Mouse (Mus musculus) cerebellum, adult 2 months (tissue): ENCODE measurements around the gene Zbtb24.

Experiments
- CTCF ChIP-seq: fragments of 200-500 bp; IDR thresholded peaks from 2 replicates; pipeline ENCODE4 v1.5.1; 2011; ENCODE audit warnings: low read depth, mild to moderate bottlenecking, control low read depth, low read length, moderate library complexity, borderline replicate concordance; ENCODE audit not compliant: insufficient read depth
- POLR2A ChIP-seq: fragments of 200-500 bp; IDR thresholded peaks from 2 replicates; pipeline ENCODE4 v1.6.1; 2011; ENCODE audit warnings: low read length, control low read depth, borderline replicate concordance; ENCODE audit not compliant: insufficient read depth

DNA sequence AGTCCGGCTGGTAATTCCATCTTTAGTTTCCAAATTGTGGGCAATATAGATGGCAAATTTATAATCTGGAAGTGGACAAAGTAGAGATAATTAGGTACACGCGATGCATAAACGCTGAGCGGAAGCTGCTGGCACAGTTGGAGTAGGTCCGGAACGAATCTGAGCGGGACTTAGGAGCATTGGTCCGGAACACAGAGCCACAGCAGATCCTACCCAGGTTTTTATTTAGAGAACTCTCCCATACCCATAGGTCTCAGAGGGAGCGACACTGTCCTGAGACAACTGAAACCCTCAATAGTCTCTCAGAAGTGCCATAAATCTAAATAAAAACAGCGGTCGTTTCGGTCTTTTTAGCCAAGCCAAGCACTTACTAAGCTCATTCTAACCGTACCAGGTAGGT, 499 bp upstream of the Zbtb24 start:
- no peak for TF ChIP-seq CTCF
- no peak for TF ChIP-seq POLR2A
